Mouse (Mus musculus) heart, embryonic 10.5 days (tissue): ENCODE measurements around the gene Tpk1. TPM values are rescaled to one million over a fixed set of nuclear protein-coding genes. Genes with fewer than 3 reads are reported as not detected.

Experiments
- DNase-seq: peaks from one replicate; pipeline ENCODE4 v3.0.0-alpha.2; 2017; ENCODE audit warnings: low spot score
- H3K27ac ChIP-seq: fragments of 300-500 bp; sonication (generic); 2 replicates; pipeline ENCODE4 v1.5.1; 2016; ENCODE audit warnings: mild to moderate bottlenecking
- H3K27me3 ChIP-seq: fragments of 300-500 bp; sonication (generic); 2 replicates; pipeline ENCODE4 v1.6.1; 2016; ENCODE audit warnings: mild to moderate bottlenecking; ENCODE audit not compliant: poor library complexity, insufficient read depth, severe bottlenecking
- H3K36me3 ChIP-seq: fragments of 300-500 bp; sonication (generic); 2 replicates; pipeline ENCODE4 v1.6.1; 2016; ENCODE audit warnings: mild to moderate bottlenecking, moderate library complexity
- H3K4me1 ChIP-seq: fragments of 300-500 bp; sonication (generic); 2 replicates; pipeline ENCODE4 v1.6.1; 2016; ENCODE audit warnings: mild to moderate bottlenecking
- H3K4me3 ChIP-seq: fragments of 300-500 bp; sonication (generic); 2 replicates; pipeline ENCODE4 v1.5.1; 2016; ENCODE audit warnings: mild to moderate bottlenecking, moderate library complexity
- H3K9me3 ChIP-seq: fragments of 300-500 bp; sonication (generic); 2 replicates; pipeline ENCODE4 v1.6.1; 2016; ENCODE audit warnings: mild to moderate bottlenecking, moderate library complexity
- WGBS: fragments of 180-500 bp; shearing (Covaris S2); methylation state at CpG from one replicate; pipeline ENCODE4 v1.1.7; 2016; 5-methylcytosine and 5-hydroxymethylcytosine counted together
- polyA plus RNA-seq: library from polyadenylated mRNA; unstranded; fragments of >200 nt; fragmentation: Nextera tagmentation; extraction: Ambion mirVana; gene quantifications from 2 replicates; pipeline ENCODE4 v1.2.1, GENCODE M21; 2016

The Tpk1 gene
- polyA plus RNA-seq, 1 experiment from 2014 or later: 5.7 TPM

GRCm38 (mm10) chr6:43492367-43492766 is 173.7 kb downstream of the Tpk1 start:
- Histone ChIP-seq H3K9me3 (no peaks in the 10 kb centered on the region), H3K27me3 (no peaks in the 10 kb centered on the region), H3K36me3 (no peaks in the 10 kb centered on the region), H3K27ac (no peak overlapping the region), H3K4me1 (no peaks in the 10 kb centered on the region), H3K4me3 (no peak overlapping the region)
- DNase-seq: no peak

- Histone ChIP-seq H3K4me3 (no peak overlapping the region), H3K36me3 (no peaks in the 10 kb centered on the region), H3K27ac (no peak overlapping the region), H3K9me3 (no peaks in the 10 kb centered on the region), H3K27me3 (no peaks in the 10 kb centered on the region), H3K4me1 (no peaks in the 10 kb centered on the region)
- DNase-seq: no peak
- WGBS: 70% methylated on average over 2 of the region's 2 CpGs
Measured at GRCm38 (mm10) chr6:43486691-43487090, 179.4 kb downstream of the Tpk1 start.

GRCm38 (mm10) chr6:43480687-43481086 is 185.4 kb downstream of the Tpk1 start:
- Histone ChIP-seq H3K27me3 (no peaks in the 10 kb centered on the region), H3K9me3 (no peaks in the 10 kb centered on the region), H3K4me1 (no peaks in the 10 kb centered on the region), H3K27ac (no peak overlapping the region), H3K36me3 (no peaks in the 10 kb centered on the region), H3K4me3 (no peak overlapping the region)
- WGBS: 83% methylated on average over 3 of the region's 3 CpGs
- DNase-seq: no peak

- Histone ChIP-seq H3K27me3 (no peaks in the 10 kb centered on the region), H3K4me3 (no peak overlapping the region), H3K36me3 (no peaks in the 10 kb centered on the region), H3K4me1 (no peaks in the 10 kb centered on the region), H3K27ac (no peak overlapping the region), H3K9me3 (no peaks in the 10 kb centered on the region)
- 65% methylated on average over 7 of the region's 7 CpGs for WGBS
- no peak for DNase-seq
Measured at GRCm38 (mm10) chr6:43478810-43479209, 187.3 kb downstream of the Tpk1 start.

GRCm38 (mm10) chr6:43476406-43476805 is 189.7 kb downstream of the Tpk1 start:
- no peaks in the 10 kb centered on the region for H3K9me3 ChIP-seq
- WGBS: 80% methylated on average over 3 of the region's 3 CpGs
- H3K4me3 ChIP-seq: no peak overlapping the region
- DNase-seq: no peak
- H3K36me3 ChIP-seq: no peaks in the 10 kb centered on the region
- no peak overlapping the region for H3K27ac ChIP-seq
- no peaks in the 10 kb centered on the region for H3K27me3 ChIP-seq
- no peaks in the 10 kb centered on the region for H3K4me1 ChIP-seq

- Histone ChIP-seq H3K4me1 (no peaks in the 10 kb centered on the region), H3K27ac (no peak overlapping the region), H3K36me3 (no peaks in the 10 kb centered on the region), H3K9me3 (no peaks in the 10 kb centered on the region), H3K27me3 (no peaks in the 10 kb centered on the region), H3K4me3 (no peak overlapping the region)
- no peak for DNase-seq
Measured at GRCm38 (mm10) chr6:43475921-43476320, 190.2 kb downstream of the Tpk1 start.

GRCm38 (mm10) chr6:43471556-43471955 is 194.5 kb downstream of the Tpk1 start:
- no peak for DNase-seq
- H3K4me3 ChIP-seq: no peak overlapping the region
- H3K27ac ChIP-seq: no peak overlapping the region
- no peaks in the 10 kb centered on the region for H3K27me3 ChIP-seq
- 91% methylated on average over 1 of the region's 1 CpGs for WGBS
- H3K4me1 ChIP-seq: no peaks in the 10 kb centered on the region
- H3K36me3 ChIP-seq: no peaks in the 10 kb centered on the region
- H3K9me3 ChIP-seq: no peaks in the 10 kb centered on the region

- Histone ChIP-seq H3K4me3 (no peak overlapping the region), H3K9me3 (no peaks in the 10 kb centered on the region), H3K4me1 (no peaks in the 10 kb centered on the region), H3K36me3 (no peaks in the 10 kb centered on the region), H3K27me3 (no peaks in the 10 kb centered on the region), H3K27ac (no peak overlapping the region)
- 85% methylated on average over 10 of the region's 10 CpGs for WGBS
- DNase-seq: no peak
Measured at GRCm38 (mm10) chr6:43468821-43469594, 197.1 kb downstream of the Tpk1 start.

GRCm38 (mm10) chr6:43462849-43463369 is 203.2 kb downstream of the Tpk1 start:
- Histone ChIP-seq H3K36me3 (no peaks in the 10 kb centered on the region), H3K27me3 (no peaks in the 10 kb centered on the region), H3K4me3 (no peak overlapping the region), H3K9me3 (no peaks in the 10 kb centered on the region), H3K27ac (no peak overlapping the region), H3K4me1 (no peaks in the 10 kb centered on the region)
- DNase-seq: no peak
- 72% methylated on average over 2 of the region's 2 CpGs for WGBS

- 85% methylated on average over 2 of the region's 2 CpGs for WGBS
- no peak overlapping the region for H3K4me3 ChIP-seq
- no peak overlapping the region for H3K27ac ChIP-seq
- no peaks in the 10 kb centered on the region for H3K27me3 ChIP-seq
- H3K4me1 ChIP-seq: no peaks in the 10 kb centered on the region
- no peaks in the 10 kb centered on the region for H3K9me3 ChIP-seq
- no peak for DNase-seq
- H3K36me3 ChIP-seq: no peaks in the 10 kb centered on the region
Measured at GRCm38 (mm10) chr6:43462189-43462848, 203.8 kb downstream of the Tpk1 start.

GRCm38 (mm10) chr6:43459082-43459481 is 207.0 kb downstream of the Tpk1 start:
- DNase-seq: no peak
- 74% methylated on average over 2 of the region's 2 CpGs for WGBS
- Histone ChIP-seq H3K4me1 (no peaks in the 10 kb centered on the region), H3K4me3 (no peak overlapping the region), H3K9me3 (no peaks in the 10 kb centered on the region), H3K27ac (no peak overlapping the region), H3K36me3 (no peaks in the 10 kb centered on the region), H3K27me3 (no peaks in the 10 kb centered on the region)

- DNase-seq: no peak
- Histone ChIP-seq H3K36me3 (no peaks in the 10 kb centered on the region), H3K4me1 (no peaks in the 10 kb centered on the region), H3K9me3 (no peaks in the 10 kb centered on the region), H3K27ac (no peak overlapping the region), H3K27me3 (no peaks in the 10 kb centered on the region), H3K4me3 (no peak overlapping the region)
- WGBS: 83% methylated on average over 2 of the region's 2 CpGs
Measured at GRCm38 (mm10) chr6:43457989-43458388, 208.1 kb downstream of the Tpk1 start.

- H3K36me3 ChIP-seq: no peaks in the 10 kb centered on the region
- 75% methylated on average over 2 of the region's 2 CpGs for WGBS
- no peaks in the 10 kb centered on the region for H3K27me3 ChIP-seq
- no peak overlapping the region for H3K27ac ChIP-seq
- H3K4me1 ChIP-seq: no peaks in the 10 kb centered on the region
- no peaks in the 10 kb centered on the region for H3K9me3 ChIP-seq
- no peak overlapping the region for H3K4me3 ChIP-seq
- no peak for DNase-seq
Measured at GRCm38 (mm10) chr6:43449498-43449897, 216.6 kb downstream of the Tpk1 start.
